Mouse (Mus musculus) cerebellum, adult 8-10 months (tissue): ENCODE data around the gene Rtkn2.

Experiments used
- DNase-seq: peaks from one replicate; pipeline ENCODE4 v3.0.0; 2022

Rtkn2 gene

DNA sequence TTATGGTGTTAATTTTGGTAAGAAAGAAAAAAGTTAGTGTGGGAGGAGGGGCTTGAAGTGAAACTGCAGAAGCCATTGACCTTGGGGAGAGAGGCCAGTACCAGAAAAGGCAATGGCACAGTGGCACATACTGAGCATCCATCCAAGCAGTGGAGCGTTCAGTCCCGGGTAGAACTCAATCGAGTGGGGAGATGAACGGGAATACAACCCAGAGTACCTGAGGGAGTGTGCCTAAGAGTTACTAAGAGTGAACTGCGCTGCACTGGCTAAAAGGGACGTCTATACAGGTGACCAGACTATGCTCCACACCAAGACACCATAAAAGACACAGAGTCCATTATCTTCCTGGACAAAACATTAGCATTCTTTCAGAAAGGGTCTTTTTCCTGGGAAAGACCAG is 128.3 kb downstream of the Rtkn2 start:
- DNase-seq = no peak
